Mouse (Mus musculus) kidney, postnatal 25 days (tissue): ENCODE data around the gene Cd93.

Experiments
- DNase-seq, 2 experiments: peaks; one replicate each; pipeline ENCODE4 v3.0.0; 2021; ENCODE audit warnings: mixed read lengths in 2 of 2

Gene Cd93

GRCm38 (mm10) chr2:148398901-148399685, 44.3 kb downstream of the Cd93 start:
- DNase-seq: no peak

- DNase-seq: peak; percentile 69
These were observed 45.6 kb downstream of the Cd93 start for GRCm38 (mm10) chr2:148397784-148398100.

GRCm38 (mm10) chr2:148397015-148397783, 46.2 kb downstream of the Cd93 start:
- DNase-seq: no peak

GRCm38 (mm10) chr2:148396209-148396608, 47.2 kb downstream of the Cd93 start:
- DNase-seq: no peak

GRCm38 (mm10) chr2:148395131-148396051, 48.0 kb downstream of the Cd93 start, which contains the start of gene Sstr4:
TSS of gene Sstr4 (plus strand) at chr2:148395344.
- peak; percentile 43 to 58 for DNase-seq

- DNase-seq: no peak
These were observed 49.5 kb downstream of the Cd93 start for GRCm38 (mm10) chr2:148393846-148394245.

- no peak for DNase-seq
These were observed 50.2 kb downstream of the Cd93 start for GRCm38 (mm10) chr2:148393149-148393548.

- DNase-seq: no peak
These were observed 55.4 kb downstream of the Cd93 start for GRCm38 (mm10) chr2:148387652-148388581.

GRCm38 (mm10) chr2:148386927-148387326, 56.4 kb downstream of the Cd93 start:
- no peak for DNase-seq
